Mouse (Mus musculus) urinary bladder, postnatal 25 days (tissue): ENCODE measurements at regions not wholly inside any gene's neighbourhood (a gene's known extent, or its start where the extent isn't known, plus 50 kb on each side); places are given as distances from the start of the nearest gene placed in this dataset.

Source experiments
- DNase-seq: peaks from one replicate; pipeline ENCODE4 v3.0.0; 2022; ENCODE audit warnings: low spot score

- DNase-seq, result no peak
Measured at GRCm38 (mm10) chr12:106729686-106730085, 719.7 kb downstream of the Vrk1 start.

- DNase-seq, result no peak
Measured at GRCm38 (mm10) chr12:106732108-106732857, 722.3 kb downstream of the Vrk1 start.

- no peak for DNase-seq
Measured at GRCm38 (mm10) chr12:106748765-106749164, 738.7 kb downstream of the Vrk1 start.

- DNase-seq, result no peak
Measured at GRCm38 (mm10) chr12:106763552-106763951, 724.9 kb upstream of the 3110018I06Rik start.

- DNase-seq, result no peak
Measured at GRCm38 (mm10) chr12:106764516-106764915, 723.9 kb upstream of the 3110018I06Rik start.

GRCm38 (mm10) chr12:106773536-106773935 lies 714.9 kb upstream of the 3110018I06Rik start:
- no peak for DNase-seq

- no peak for DNase-seq
Measured at GRCm38 (mm10) chr12:106796596-106796995, 691.8 kb upstream of the 3110018I06Rik start.

GRCm38 (mm10) chr12:106819736-106820135 lies 668.7 kb upstream of the 3110018I06Rik start:
- DNase-seq, result no peak

- no peak for DNase-seq
Measured at GRCm38 (mm10) chr12:106822311-106822710, 666.1 kb upstream of the 3110018I06Rik start.

GRCm38 (mm10) chr12:106828542-106828941 lies 659.9 kb upstream of the 3110018I06Rik start:
- DNase-seq, result no peak

GRCm38 (mm10) chr12:106829323-106829722 lies 659.1 kb upstream of the 3110018I06Rik start:
- DNase-seq, result no peak

GRCm38 (mm10) chr12:106835241-106835640 lies 653.2 kb upstream of the 3110018I06Rik start:
- DNase-seq, result no peak

GRCm38 (mm10) chr12:106839618-106840017 lies 648.8 kb upstream of the 3110018I06Rik start:
- DNase-seq, result no peak

- no peak for DNase-seq
Measured at GRCm38 (mm10) chr12:106840150-106840651, 648.2 kb upstream of the 3110018I06Rik start.

GRCm38 (mm10) chr12:106841996-106842395 lies 646.4 kb upstream of the 3110018I06Rik start:
- DNase-seq, result no peak

- no peak for DNase-seq
Measured at GRCm38 (mm10) chr12:106842396-106842795, 646.0 kb upstream of the 3110018I06Rik start.

GRCm38 (mm10) chr12:106851666-106852065 lies 636.8 kb upstream of the 3110018I06Rik start:
- no peak for DNase-seq

- no peak for DNase-seq
Measured at GRCm38 (mm10) chr12:106852736-106853135, 635.7 kb upstream of the 3110018I06Rik start.

GRCm38 (mm10) chr12:106853711-106854240 lies 634.7 kb upstream of the 3110018I06Rik start:
- no peak for DNase-seq

- no peak for DNase-seq
Measured at GRCm38 (mm10) chr12:106855520-106855919, 632.9 kb upstream of the 3110018I06Rik start.

- no peak for DNase-seq
Measured at GRCm38 (mm10) chr12:106861638-106862037, 626.8 kb upstream of the 3110018I06Rik start.

- no peak for DNase-seq
Measured at GRCm38 (mm10) chr12:106864076-106864475, 624.4 kb upstream of the 3110018I06Rik start.

GRCm38 (mm10) chr12:106868036-106868435 lies 620.4 kb upstream of the 3110018I06Rik start:
- DNase-seq, result no peak

- no peak for DNase-seq
Measured at GRCm38 (mm10) chr12:106871481-106871880, 617.0 kb upstream of the 3110018I06Rik start.
